Mouse (Mus musculus): ENCODE data around the gene Map3k20.

GRCm38 (mm10) chr2:72241714-72242472, 43.5 kb upstream of the Map3k20 start:
- TF ChIP-seq CTCF (IDR thresholded peaks at IDR 0.05; ENCODE audit: low read depth): no peak
- no peak for TF ChIP-seq EP300 (IDR thresholded peaks at IDR 0.05; ENCODE audit: low read depth)

All from liver, embryonic 14.5 days (tissue).